Mouse (Mus musculus) CH12.LX (cell line): ENCODE measurements around the gene Tcf7l1.

Experiments
- CHD1 ChIP-seq: IDR thresholded peaks from 2 replicates; pipeline ENCODE4 v1.6.1; 2012; ENCODE audit warnings: low read depth, low read length, improper control_type of control experiment, inconsistent platforms
- CTCF ChIP-seq, 2 experiments: IDR thresholded peaks in 1 of 2; conservative IDR thresholded peaks in 1 of 2; 2 replicates each; pipeline ENCODE4 v1.5.1; 2011 to 2012; ENCODE audit warnings: low read depth in 2 of 2, low read length in 2 of 2, improper control_type of control experiment in 1 of 2, inconsistent platforms in 1 of 2, mild to moderate bottlenecking in 1 of 2, moderate library complexity in 1 of 2
- E2F4 ChIP-seq: IDR thresholded peaks from 2 replicates; pipeline ENCODE4 v1.6.1; 2011; ENCODE audit warnings: low read depth, low read length, improper control_type of control experiment; ENCODE audit not compliant: insufficient replicate concordance
- ELF1 ChIP-seq: IDR thresholded peaks from 2 replicates; pipeline ENCODE4 v1.6.1; 2014; ENCODE audit warnings: low read depth, mild to moderate bottlenecking, inconsistent platforms, low read length, improper control_type of control experiment
- EP300 ChIP-seq: IDR thresholded peaks from 2 replicates; pipeline ENCODE4 v1.6.1; 2011; ENCODE audit warnings: low read length, improper control_type of control experiment
- JUN ChIP-seq: IDR thresholded peaks from 2 replicates; pipeline ENCODE4 v1.6.1; 2011; ENCODE audit warnings: low read depth, mild to moderate bottlenecking, low read length, improper control_type of control experiment, moderate library complexity; ENCODE audit not compliant: insufficient read depth
- MAFK ChIP-seq: IDR thresholded peaks from 2 replicates; pipeline ENCODE4 v1.6.1; 2011; ENCODE audit warnings: low read length, improper control_type of control experiment; ENCODE audit not compliant: insufficient replicate concordance
- MAX ChIP-seq: IDR thresholded peaks from 2 replicates; pipeline ENCODE4 v1.6.1; 2011; ENCODE audit warnings: low read length, improper control_type of control experiment
- MAZ ChIP-seq: IDR thresholded peaks from 2 replicates; pipeline ENCODE4 v1.6.1; 2012; ENCODE audit warnings: low read depth, mild to moderate bottlenecking, inconsistent platforms, low read length, improper control_type of control experiment, moderate library complexity
- MYC ChIP-seq: IDR thresholded peaks from 2 replicates; pipeline ENCODE4 v1.6.1; 2011; ENCODE audit warnings: low read depth, mild to moderate bottlenecking, improper control_type of control experiment, low read length
- POLR2A ChIP-seq: IDR thresholded peaks from 2 replicates; pipeline ENCODE4 v1.6.1; 2011; ENCODE audit warnings: low read depth, mild to moderate bottlenecking, improper control_type of control experiment, low read length
- SIN3A ChIP-seq: IDR thresholded peaks from 2 replicates; pipeline ENCODE4 v1.6.1; 2012; ENCODE audit warnings: low read length, improper control_type of control experiment, inconsistent platforms
- USF2 ChIP-seq: conservative IDR thresholded peaks from 2 replicates; pipeline ENCODE4 v1.6.1; 2011; ENCODE audit warnings: low read depth, low read length, improper control_type of control experiment
- ZC3H11A ChIP-seq: IDR thresholded peaks from 2 replicates; pipeline ENCODE4 v1.6.1; 2012; ENCODE audit warnings: low read depth, mild to moderate bottlenecking, inconsistent platforms, low read length, improper control_type of control experiment

- TF ChIP-seq ELF1 (no peak), POLR2A (no peak), CTCF (conservative IDR thresholded peaks at IDR 0.05 in 1 of 2, IDR thresholded peaks at IDR 0.05 in 1 of 2; ENCODE audit: low read depth in 2 of 2, low read length in 2 of 2) (no peak), CHD1 (no peak), ZC3H11A (no peak), E2F4 (no peak), JUN (no peak), EP300 (no peak), SIN3A (no peak), MAFK (no peak), MYC (no peak), USF2 (no peak), MAX (no peak), MAZ (no peak)
These were observed 134.7 kb downstream of the Tcf7l1 start for GRCm38 (mm10) chr6:72654355-72654754.
